Mouse (Mus musculus): ENCODE results near the gene Rnf150.

GRCm38 (mm10) chr8:83035141-83035540, 172.0 kb downstream of the Rnf150 start:
- TF ChIP-seq E2F4 (IDR thresholded peaks at IDR 0.05; ENCODE audit: insufficient replicate concordance, low read depth, low read length) (no peak), CTCF (conservative IDR thresholded peaks at IDR 0.05 in 1 of 2, IDR thresholded peaks at IDR 0.05 in 1 of 2; ENCODE audit: low read depth in 2 of 2, low read length in 2 of 2) (no peak)

Data from CH12.LX (cell line).